Mouse (Mus musculus) bone marrow, adult 2 months (tissue): ENCODE measurements at regions not wholly inside any gene's neighbourhood (a gene's known extent, or its start where the extent isn't known, plus 50 kb on each side); places are given as distances from the start of the nearest gene placed in this dataset.

Experiments
- CTCF ChIP-seq: fragments of 200-500 bp; IDR thresholded peaks from 2 replicates; pipeline ENCODE4 v1.5.1; 2011; ENCODE audit warnings: low read length, control low read depth; ENCODE audit not compliant: control insufficient read depth, insufficient read depth
- POLR2A ChIP-seq: fragments of 200-500 bp; IDR thresholded peaks from 2 replicates; pipeline ENCODE4 v1.6.1; 2011; ENCODE audit warnings: low read depth, mild to moderate bottlenecking, control low read depth, low read length, borderline replicate concordance; ENCODE audit not compliant: control insufficient read depth

DNA sequence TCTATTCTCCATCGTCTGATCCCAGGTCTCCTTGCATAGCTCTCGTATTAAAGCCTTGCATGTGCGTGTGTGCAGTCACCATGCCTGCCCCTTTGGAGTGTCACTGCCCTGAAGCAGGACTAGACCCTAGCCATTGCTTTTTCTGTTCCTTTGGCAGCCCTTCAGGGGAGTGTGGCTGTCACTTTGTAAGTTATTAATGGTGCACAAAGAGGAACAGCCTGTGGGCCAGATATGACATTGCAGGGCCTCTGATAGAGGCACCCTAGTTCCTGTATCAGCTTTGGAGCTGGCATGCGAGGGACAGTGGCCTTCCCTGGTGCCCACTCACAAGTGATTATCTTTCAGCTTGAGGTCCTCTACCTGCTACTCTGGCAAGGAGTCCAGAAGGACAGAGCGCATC is 92.0 kb downstream of the Tmem121 start:
- TF ChIP-seq CTCF, result no peak
- no peak for TF ChIP-seq POLR2A
